Mouse (Mus musculus): ENCODE results near the gene Cdk15. TPM values are rescaled to one million over a fixed set of nuclear protein-coding genes. Genes with fewer than 3 reads are reported as not detected.

Cdk15 gene
- polyA plus RNA-seq, 1 experiment = not detected

- H3K27ac ChIP-seq (ENCODE audit: insufficient read depth, low read depth, low read length) = no peak overlapping the region
- TF ChIP-seq POLR2A (IDR thresholded peaks at IDR 0.05; ENCODE audit: borderline replicate concordance, low read depth, low read length) (no peak), CTCF (IDR thresholded peaks at IDR 0.05; ENCODE audit: low read depth, low read length) (no peak)
- no peak overlapping the region for H3K4me3 ChIP-seq (ENCODE audit: insufficient read depth, low read length)
- H3K4me1 ChIP-seq (ENCODE audit: control insufficient read depth, insufficient read depth, low read length) = peaks cover 17% of the 10 kb centered on the region
Observed at GRCm38 (mm10) chr1:59321076-59321879, 64.6 kb downstream of the Cdk15 start.

- Histone ChIP-seq H3K4me1 (ENCODE audit: control insufficient read depth, insufficient read depth, low read length) (peaks cover 16% of the 10 kb centered on the region), H3K4me3 (ENCODE audit: insufficient read depth, low read length) (no peak overlapping the region), H3K27ac (ENCODE audit: insufficient read depth, low read depth, low read length) (no peak overlapping the region)
- no peak for TF ChIP-seq CTCF (IDR thresholded peaks at IDR 0.05; ENCODE audit: low read depth, low read length)
- TF ChIP-seq POLR2A (IDR thresholded peaks at IDR 0.05; ENCODE audit: borderline replicate concordance, low read depth, low read length) = no peak
Observed at GRCm38 (mm10) chr1:59321880-59322836, 65.5 kb downstream of the Cdk15 start.

- H3K27ac ChIP-seq (ENCODE audit: insufficient read depth, low read depth, low read length) = no peak overlapping the region
- peaks cover 2% of the 10 kb centered on the region; the same call in 1 of the 2 replicates for H3K4me1 ChIP-seq (ENCODE audit: control insufficient read depth, insufficient read depth, low read length)
- no peak overlapping the region for H3K4me3 ChIP-seq (ENCODE audit: insufficient read depth, low read length)
- TF ChIP-seq POLR2A (IDR thresholded peaks at IDR 0.05; ENCODE audit: borderline replicate concordance, low read depth, low read length) (no peak), CTCF (IDR thresholded peaks at IDR 0.05; ENCODE audit: low read depth, low read length) (no peak)
Observed at GRCm38 (mm10) chr1:59326854-59327395, 70.2 kb downstream of the Cdk15 start.

GRCm38 (mm10) chr1:59332737-59333385 is 76.2 kb downstream of the Cdk15 start:
- no peak overlapping the region for H3K4me3 ChIP-seq (ENCODE audit: insufficient read depth, low read length)
- H3K4me1 ChIP-seq (ENCODE audit: control insufficient read depth, insufficient read depth, low read length) = peaks cover 2% of the 10 kb centered on the region; the same call in 1 of the 2 replicates
- H3K27ac ChIP-seq (ENCODE audit: insufficient read depth, low read depth, low read length) = no peak overlapping the region
- no peak for TF ChIP-seq POLR2A (IDR thresholded peaks at IDR 0.05; ENCODE audit: borderline replicate concordance, low read depth, low read length)
- no peak for TF ChIP-seq CTCF (IDR thresholded peaks at IDR 0.05; ENCODE audit: low read depth, low read length)

GRCm38 (mm10) chr1:59333386-59333759 is 76.7 kb downstream of the Cdk15 start:
- Histone ChIP-seq H3K4me3 (ENCODE audit: insufficient read depth, low read length) (no peak overlapping the region), H3K4me1 (ENCODE audit: control insufficient read depth, insufficient read depth, low read length) (peaks cover 2% of the 10 kb centered on the region; the same call in 1 of the 2 replicates), H3K27ac (ENCODE audit: insufficient read depth, low read depth, low read length) (no peak overlapping the region)
- no peak for TF ChIP-seq CTCF (IDR thresholded peaks at IDR 0.05; ENCODE audit: low read depth, low read length)
- no peak for TF ChIP-seq POLR2A (IDR thresholded peaks at IDR 0.05; ENCODE audit: borderline replicate concordance, low read depth, low read length)

- peaks cover 2% of the 10 kb centered on the region; the same call in 1 of the 2 replicates for H3K4me1 ChIP-seq (ENCODE audit: control insufficient read depth, insufficient read depth, low read length)
- TF ChIP-seq POLR2A (IDR thresholded peaks at IDR 0.05; ENCODE audit: borderline replicate concordance, low read depth, low read length) = no peak
- TF ChIP-seq CTCF (IDR thresholded peaks at IDR 0.05; ENCODE audit: low read depth, low read length) = no peak
- H3K27ac ChIP-seq (ENCODE audit: insufficient read depth, low read depth, low read length) = no peak overlapping the region
- no peak overlapping the region for H3K4me3 ChIP-seq (ENCODE audit: insufficient read depth, low read length)
Observed at GRCm38 (mm10) chr1:59333860-59334561, 77.3 kb downstream of the Cdk15 start.

- Histone ChIP-seq H3K4me1 (ENCODE audit: control insufficient read depth, insufficient read depth, low read length) (peaks cover 2% of the 10 kb centered on the region; the same call in 1 of the 2 replicates), H3K27ac (ENCODE audit: insufficient read depth, low read depth, low read length) (no peak overlapping the region), H3K4me3 (ENCODE audit: insufficient read depth, low read length) (no peak overlapping the region)
- no peak for TF ChIP-seq POLR2A (IDR thresholded peaks at IDR 0.05; ENCODE audit: borderline replicate concordance, low read depth, low read length)
- TF ChIP-seq CTCF (IDR thresholded peaks at IDR 0.05; ENCODE audit: low read depth, low read length) = no peak
Observed at GRCm38 (mm10) chr1:59334562-59334890, 77.8 kb downstream of the Cdk15 start.

GRCm38 (mm10) chr1:59336256-59336655 is 79.5 kb downstream of the Cdk15 start:
- Histone ChIP-seq H3K4me1 (ENCODE audit: control insufficient read depth, insufficient read depth, low read length) (peaks cover 7% of the 10 kb centered on the region), H3K4me3 (ENCODE audit: insufficient read depth, low read length) (no peak overlapping the region), H3K27ac (ENCODE audit: insufficient read depth, low read depth, low read length) (no peak overlapping the region)
- TF ChIP-seq CTCF (IDR thresholded peaks at IDR 0.05; ENCODE audit: low read depth, low read length) = no peak
- no peak for TF ChIP-seq POLR2A (IDR thresholded peaks at IDR 0.05; ENCODE audit: borderline replicate concordance, low read depth, low read length)

Measured in bone marrow macrophage, adult 2 months (primary cell).